Mouse (Mus musculus): ENCODE measurements around the gene Spag16. TPM values are rescaled to one million over a fixed set of nuclear protein-coding genes. Genes with fewer than 3 reads are reported as not detected.
A peak's percentile ranks its signal among the peaks of the same experiment; 100 is the strongest.
"Not testable (repeated sequence)": the region's sequence is repeated elsewhere in the genome, so short reads cannot be mapped to it uniquely, and the experiment has no call there.

Gene Spag16
- not detected in 2 replicates for total RNA-seq (2014; fragmentation: Nextera tagmentation)
- not detected in 2 replicates for total RNA-seq (2017)

GRCm38 (mm10) chr1:69826806-69827703 lies at the start of gene Spag16:
Gene Spag16, plus strand, starts transcription at chr1:69826970.
- peak; percentile 46 for ATAC-seq (replicated peaks; ENCODE audit: poor library complexity, severe bottlenecking)

GRCm38 (mm10) chr1:69785129-69785528 lies 41.6 kb upstream of the Spag16 start:
- peak; percentile 50 for ATAC-seq (replicated peaks; ENCODE audit: poor library complexity, severe bottlenecking)

- no peak for ATAC-seq (replicated peaks; ENCODE audit: poor library complexity, severe bottlenecking)
These were observed 40.1 kb upstream of the Spag16 start for GRCm38 (mm10) chr1:69786716-69787115.

GRCm38 (mm10) chr1:69787379-69787778 lies 39.4 kb upstream of the Spag16 start:
- ATAC-seq (replicated peaks; ENCODE audit: poor library complexity, severe bottlenecking): no peak

GRCm38 (mm10) chr1:69790337-69791250 lies 36.2 kb upstream of the Spag16 start:
- ATAC-seq (replicated peaks; ENCODE audit: poor library complexity, severe bottlenecking): peak; percentile 88

GRCm38 (mm10) chr1:69798948-69799565 lies 27.7 kb upstream of the Spag16 start:
- ATAC-seq (replicated peaks; ENCODE audit: poor library complexity, severe bottlenecking): no peak

GRCm38 (mm10) chr1:69810161-69810560 lies 16.6 kb upstream of the Spag16 start:
- no peak for ATAC-seq (replicated peaks; ENCODE audit: poor library complexity, severe bottlenecking)

GRCm38 (mm10) chr1:69825635-69826034 lies 1.1 kb upstream of the Spag16 start:
- not testable (repeated sequence) for ATAC-seq (replicated peaks; ENCODE audit: poor library complexity, severe bottlenecking)

- ATAC-seq (replicated peaks; ENCODE audit: poor library complexity, severe bottlenecking): no peak
These were observed 2.2 kb downstream of the Spag16 start for GRCm38 (mm10) chr1:69828872-69829479.

- ATAC-seq (replicated peaks; ENCODE audit: poor library complexity, severe bottlenecking): peak; percentile 53
These were observed 3.8 kb downstream of the Spag16 start for GRCm38 (mm10) chr1:69830586-69830985.

- ATAC-seq (replicated peaks; ENCODE audit: poor library complexity, severe bottlenecking): no peak
These were observed 4.2 kb downstream of the Spag16 start for GRCm38 (mm10) chr1:69831002-69831401.

- not testable (repeated sequence) for ATAC-seq (replicated peaks; ENCODE audit: poor library complexity, severe bottlenecking)
These were observed 6.7 kb downstream of the Spag16 start for GRCm38 (mm10) chr1:69833476-69833875.

GRCm38 (mm10) chr1:69853436-69853835 lies 26.7 kb downstream of the Spag16 start:
- no peak for ATAC-seq (replicated peaks; ENCODE audit: poor library complexity, severe bottlenecking)

GRCm38 (mm10) chr1:69867776-69868175 lies 41.0 kb downstream of the Spag16 start:
- ATAC-seq (replicated peaks; ENCODE audit: poor library complexity, severe bottlenecking): no peak

- ATAC-seq (replicated peaks; ENCODE audit: poor library complexity, severe bottlenecking): no peak
These were observed 129.8 kb downstream of the Spag16 start for GRCm38 (mm10) chr1:69956606-69957005.

GRCm38 (mm10) chr1:69996874-69997273 lies 170.1 kb downstream of the Spag16 start:
- no peak for ATAC-seq (replicated peaks; ENCODE audit: poor library complexity, severe bottlenecking)

GRCm38 (mm10) chr1:70012991-70013390 lies 186.2 kb downstream of the Spag16 start:
- no peak for ATAC-seq (replicated peaks; ENCODE audit: poor library complexity, severe bottlenecking)

GRCm38 (mm10) chr1:70037384-70037783 lies 210.6 kb downstream of the Spag16 start:
- ATAC-seq (replicated peaks; ENCODE audit: poor library complexity, severe bottlenecking): no peak

- ATAC-seq (replicated peaks; ENCODE audit: poor library complexity, severe bottlenecking): no peak
These were observed 240.6 kb downstream of the Spag16 start for GRCm38 (mm10) chr1:70067404-70067803.

GRCm38 (mm10) chr1:70073440-70073839 lies 246.7 kb downstream of the Spag16 start:
- no peak for ATAC-seq (replicated peaks; ENCODE audit: poor library complexity, severe bottlenecking)

All from granulocyte monocyte progenitor cell, adult 5-6 weeks (primary cell).